Mouse (Mus musculus): ENCODE data around the gene Pxn.

GRCm38 (mm10) chr5:115507267-115507980 lies 948 bp downstream of the Pxn start:
- TF ChIP-seq POLR2A (IDR thresholded peaks at IDR 0.05; ENCODE audit: borderline replicate concordance, extremely low read depth, insufficient read depth, insufficient read length, poor library complexity, severe bottlenecking) (no peak), CTCF (IDR thresholded peaks at IDR 0.05; ENCODE audit: borderline replicate concordance, extremely low read depth, insufficient read depth, insufficient read length) (no peak)
